Mouse (Mus musculus): ENCODE measurements around the gene Nutm2.

DNA sequence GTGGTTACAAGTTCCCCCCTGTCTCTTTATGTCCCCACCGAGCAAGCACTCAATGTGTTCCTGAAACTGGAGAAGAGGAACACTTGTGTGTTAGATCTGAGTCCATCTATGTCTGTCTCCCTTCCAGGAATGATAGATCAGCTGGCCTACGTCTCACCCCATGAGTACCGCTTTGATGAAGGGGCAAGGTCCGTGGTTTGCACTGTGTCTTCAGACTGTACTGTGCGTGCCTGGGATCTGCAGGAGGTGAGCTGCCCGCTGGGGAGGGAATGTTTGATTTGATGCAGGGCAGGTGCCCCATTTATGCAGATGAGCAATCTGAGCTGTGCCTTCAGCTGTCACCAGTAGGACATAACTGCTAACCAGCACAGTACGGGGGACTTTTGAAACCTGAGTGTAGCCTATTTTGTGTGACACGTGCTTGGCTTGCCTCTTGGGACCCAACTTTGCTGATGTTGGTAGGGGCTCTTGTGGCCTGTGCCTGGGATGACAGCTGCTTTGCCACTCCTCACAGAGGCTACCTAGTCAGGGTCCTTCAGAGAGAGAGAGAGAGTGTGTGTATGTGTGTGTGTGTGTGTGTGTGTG lies 43.4 kb upstream of the Nutm2 start:
- TF ChIP-seq POLR2A (IDR thresholded peaks at IDR 0.05; ENCODE audit: insufficient read depth, low read depth, low read length) (no peak), CTCF (IDR thresholded peaks at IDR 0.05; ENCODE audit: insufficient read depth, low read depth, low read length) (no peak)
